Mouse (Mus musculus) ES-E14 (cell line): ENCODE measurements at regions not wholly inside any gene's neighbourhood (a gene's known extent, or its start where the extent isn't known, plus 50 kb on each side); places are given as distances from the start of the nearest gene placed in this dataset.

Experiments used
- CHD2 ChIP-seq: IDR thresholded peaks from 2 replicates; pipeline ENCODE4 v1.6.1; 2014; ENCODE audit warnings: mild to moderate bottlenecking, low read depth, low read length, inconsistent platforms
- MAFK ChIP-seq: IDR thresholded peaks from 2 replicates; pipeline ENCODE4 v1.6.1; 2014; ENCODE audit warnings: mild to moderate bottlenecking, low read depth, low read length, inconsistent platforms; ENCODE audit not compliant: insufficient read depth

DNA sequence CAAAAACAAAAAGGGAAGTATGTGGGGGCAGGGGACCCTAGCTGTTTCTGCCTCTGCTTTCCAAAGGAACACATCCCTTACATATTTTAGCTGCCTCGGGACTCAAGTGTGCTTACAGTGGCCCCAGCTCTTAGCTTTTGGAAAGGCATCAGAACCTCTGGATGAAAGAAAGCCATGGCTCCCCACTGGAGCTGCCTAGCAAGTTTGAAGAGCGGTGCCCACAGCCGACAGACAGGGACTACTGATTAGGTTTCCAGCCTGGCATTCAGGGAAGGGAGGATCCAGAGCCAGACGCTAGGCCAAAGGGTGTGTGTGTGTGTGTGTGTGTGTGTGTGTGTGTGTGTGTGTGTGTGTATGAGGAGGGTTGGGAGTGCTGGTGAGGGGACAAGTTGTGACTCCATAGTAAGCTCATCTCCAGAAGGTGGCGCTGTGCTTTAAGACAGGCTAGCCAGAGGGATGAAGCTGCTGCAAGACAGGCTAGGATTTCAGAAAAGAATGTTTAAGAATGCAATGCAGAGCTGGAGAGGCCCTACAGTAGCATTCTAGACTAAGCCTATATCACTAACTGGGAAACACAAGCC lies 318.9 kb downstream of the Mycn start:
- no peak for TF ChIP-seq MAFK
- no peak for TF ChIP-seq CHD2
